In the genomic region with DNA sequence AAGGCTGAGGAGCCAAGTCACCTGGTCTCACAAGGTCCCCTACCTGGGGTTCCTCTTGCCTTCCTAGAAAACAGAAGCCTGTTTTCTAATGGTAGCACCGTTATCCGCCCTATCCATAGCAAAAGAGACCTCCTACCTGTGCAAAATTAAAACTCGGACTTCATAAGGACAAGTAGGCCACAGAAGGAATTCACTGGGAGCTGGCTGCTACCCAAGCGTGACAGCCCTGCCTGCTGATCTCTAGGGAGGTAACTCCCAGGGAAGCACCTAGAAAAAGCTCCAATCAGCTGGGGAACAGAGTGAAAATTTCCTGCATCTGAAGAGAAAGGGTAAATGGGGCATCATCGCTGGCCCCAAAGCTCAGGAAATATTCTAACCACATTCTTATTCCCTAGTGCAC, we compare ENCODE assay signal across 8 mouse cellular contexts. TPM values are rescaled to one million over a fixed set of nuclear protein-coding genes. Genes with fewer than 3 reads are reported as not detected.
DNase-seq lines count a peak whose midpoint lies in the region; ATAC-seq and TF ChIP-seq lines count a peak whose summit lies in the region.

A gene (minus strand): TSS at position 349 of the 400 bp plus-strand sequence.

- 23% methylated on average over 5 of the region's 5 CpGs for WGBS in kidney, postnatal 0 days
- WGBS in liver, embryonic 15.5 days (ENCODE audit: insufficient replicate concordance): 30% methylated on average over 5 of the region's 5 CpGs

- peak; percentile 73 for ATAC-seq in kidney, postnatal 0 days (replicated peaks; ENCODE audit: low FRiP score, low read depth)
- no peak for ATAC-seq in liver, embryonic 15.5 days (ENCODE audit: insufficient read depth)

- peak within 1 kb of the TSS; percentile 73 for H3K4me2 ChIP-seq in kidney, postnatal 0 days (ENCODE audit: low read length)
- H3K4me2 ChIP-seq in liver, embryonic 15.5 days: peak within 1 kb of the TSS; percentile 62

- no peaks in the 10 kb centered on the region for H3K27me3 ChIP-seq in kidney, postnatal 0 days (ENCODE audit: insufficient read depth, low read length)
- peaks cover 17% of the 10 kb centered on the region for H3K27me3 ChIP-seq in liver, embryonic 15.5 days

- H3K4me1 ChIP-seq in kidney, postnatal 0 days (replicated peaks; ENCODE audit: insufficient read depth, low read length): no peaks in the 10 kb centered on the region
- H3K4me1 ChIP-seq in liver, embryonic 15.5 days (replicated peaks): no peaks in the 10 kb centered on the region

- peak within 1 kb of the TSS; percentile 31; the same call in 1 of the 2 replicates for H3K9ac ChIP-seq in kidney, postnatal 0 days (ENCODE audit: low read depth, low read length)
- no peak within 1 kb of the TSS for H3K9ac ChIP-seq in liver, embryonic 15.5 days

- peak within 1 kb of the TSS; percentile 73 for H3K27ac ChIP-seq in kidney, postnatal 0 days
- H3K27ac ChIP-seq in liver, embryonic 15.5 days (replicated peaks): no peak within 1 kb of the TSS

- no peaks in the 10 kb centered on the region for H3K36me3 ChIP-seq in kidney, postnatal 0 days (ENCODE audit: insufficient read depth, low read length)
- H3K36me3 ChIP-seq in liver, embryonic 15.5 days (replicated peaks): no peaks in the 10 kb centered on the region

- no peaks in the 10 kb centered on the region for H3K9me3 ChIP-seq in kidney, postnatal 0 days (replicated peaks; ENCODE audit: low read length)
- no peaks in the 10 kb centered on the region for H3K9me3 ChIP-seq in liver, embryonic 15.5 days (replicated peaks)

- TF ChIP-seq CTCF in kidney, postnatal 0 days (IDR thresholded peaks at IDR 0.05; ENCODE audit: low read depth): no peak

- peak; percentile 2 for DNase-seq in adrenal gland, postnatal 25 days
- no peak for DNase-seq in adrenal gland, adult 8-10 months
- DNase-seq in retina, embryonic 14.5 days (ENCODE audit: low spot score): peak; percentile 46
- no peak for DNase-seq in retina, postnatal 1 day
- peak; percentile 57 for DNase-seq in kidney, postnatal 0 days (ENCODE audit: low spot score)
- DNase-seq in urinary bladder, adult 2 months (ENCODE audit: low spot score): no peak
- DNase-seq in lung, postnatal 36 days: no peak

- peak within 1 kb of the TSS; percentile 37 for H3K4me3 ChIP-seq in kidney, postnatal 0 days (replicated peaks; ENCODE audit: low read depth, low read length)
- H3K4me3 ChIP-seq in liver, embryonic 15.5 days (replicated peaks): peak within 1 kb of the TSS; percentile 29

RNA-seq across cellular contexts. Expression of the gene that starts here (rescaled TPM):
- 1.0 and 1.4 TPM in 2 replicates for total RNA-seq in adrenal gland, postnatal 25 days (2021)
- total RNA-seq in adrenal gland, adult 8-10 months (2022): 1 to 10 TPM; 1.1 to 2.2 (median 1.6) TPM
- polyA plus RNA-seq in kidney, postnatal 0 days (2015; fragmentation: Nextera tagmentation; extraction: Ambion mirVana): 1.2 TPM in 2 replicates
- 0.03 and 0.06 TPM in 2 replicates for polyA plus RNA-seq in liver, embryonic 15.5 days (2015; fragmentation: Nextera tagmentation; extraction: Ambion mirVana)
- 0.09 and 0.12 TPM in 2 replicates for polyA plus RNA-seq in urinary bladder, adult 2 months (2012; rRNA removed)

Comparison
In these comparisons a context has a peak if more than half of its experiments do, and no peak if none do; other contexts are left out.
1. DNase-seq: peak in adrenal gland, postnatal 25 days (single experiment), retina, embryonic 14.5 days (single experiment) and kidney, postnatal 0 days (single experiment); none in adrenal gland, adult 8-10 months (single experiment), retina, postnatal 1 day (single experiment), urinary bladder, adult 2 months (single experiment) and lung, postnatal 36 days (single experiment).